12 mouse cellular contexts compared by ENCODE assay signal in the genomic region with DNA sequence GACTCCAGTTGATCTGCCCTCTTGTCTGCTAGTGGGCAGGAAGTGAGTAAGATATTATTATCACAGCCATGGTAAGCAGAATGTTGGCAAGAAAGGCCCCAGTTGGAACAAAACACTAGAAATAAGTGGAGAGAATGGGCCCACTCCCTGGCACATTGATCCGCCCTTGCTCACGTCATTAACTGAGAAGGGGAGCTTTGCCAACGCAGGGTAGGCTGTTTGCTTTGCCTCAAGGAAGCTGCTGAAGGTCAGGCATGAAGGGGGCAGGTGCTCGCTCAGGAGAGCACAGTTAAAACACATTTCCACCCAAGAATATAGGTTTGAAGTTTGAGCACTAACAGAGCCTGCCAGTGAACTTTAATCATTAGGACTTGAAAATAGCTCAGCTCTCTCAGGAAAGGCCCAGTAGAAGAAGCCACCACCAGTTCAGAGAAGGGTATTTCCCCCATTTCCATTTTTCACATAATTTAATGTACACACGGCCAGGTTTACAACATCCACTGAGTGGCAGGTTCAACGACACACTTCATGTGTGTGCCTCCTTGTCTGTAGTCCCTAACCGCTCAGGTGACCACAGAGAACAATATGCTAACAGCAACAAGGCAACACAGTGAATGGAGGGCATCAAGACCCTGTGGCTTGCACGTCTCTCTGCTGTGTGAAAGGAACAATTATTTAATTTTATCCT.
DNase-seq lines count a peak whose midpoint lies in the region; ATAC-seq lines count a peak whose summit lies in the region.
"Had no signal": no experiment of that assay in that cellular context is flagged by ENCODE, and none has a peak within 500 bp of the region (broad histone marks: within the 10 kb centered on the region; RNA-seq: fewer than 3 reads in every experiment).

No protein-coding gene starts in this region.

- H3K27me3 ChIP-seq in heart, embryonic 16.5 days (ENCODE audit: control insufficient read depth, insufficient read depth, low read length): no peaks in the 10 kb centered on the region
- no peaks in the 10 kb centered on the region for H3K27me3 ChIP-seq in lung, embryonic 15.5 days
- H3K27me3 ChIP-seq: embryonic facial prominence, embryonic 12.5 days had no signal

- no peak for ATAC-seq in heart, embryonic 16.5 days (replicated peaks; ENCODE audit: extremely low read depth, insufficient read depth, low FRiP score)
- no peak for ATAC-seq in lung, embryonic 15.5 days (ENCODE audit: borderline replicate concordance, extremely low read depth, low FRiP score, low TSS enrichment)

- WGBS in heart, embryonic 16.5 days: 55% methylated on average over 8 of the region's 8 CpGs
- 42% methylated on average over 8 of the region's 8 CpGs for WGBS in lung, embryonic 15.5 days

- peaks cover 32% of the 10 kb centered on the region for H3K4me1 ChIP-seq in heart, embryonic 16.5 days (ENCODE audit: control insufficient read depth, insufficient read depth, low read length)
- peaks cover 53% of the 10 kb centered on the region for H3K4me1 ChIP-seq in lung, embryonic 15.5 days

- DNase-seq in 3T3-L1 (ENCODE audit: low read depth, low spot score) (peak; percentile 27), 416B (ENCODE audit: low read depth) (peak; percentile 49)
- no peak for DNase-seq in right cerebral cortex, adult 18-20 months
- DNase-seq in right cerebral cortex, postnatal 25 days: no peak
- DNase-seq in gastrocnemius, adult 8-10 months (ENCODE audit: low spot score in 2 of 2): no peak
- DNase-seq: adrenal gland, adult 8-10 months; right cerebral cortex, postnatal 14 days had no signal

- H3K4me3 ChIP-seq in heart, embryonic 16.5 days (ENCODE audit: low read length): no peak overlapping the region
- H3K4me3 ChIP-seq in lung, embryonic 15.5 days: no peak overlapping the region
- H3K4me3 ChIP-seq: embryonic facial prominence, embryonic 12.5 days had no signal

- H3K9ac ChIP-seq in heart, embryonic 16.5 days (ENCODE audit: low read length): no peak overlapping the region
- no peak overlapping the region for H3K9ac ChIP-seq in lung, embryonic 15.5 days
- H3K9ac ChIP-seq: embryonic facial prominence, embryonic 12.5 days; hindbrain, embryonic 14.5 days had no signal

- H3K27ac ChIP-seq in heart, embryonic 16.5 days (ENCODE audit: low read length): peak overlapping the region; percentile 76
- H3K27ac ChIP-seq in lung, embryonic 15.5 days: peak overlapping the region; percentile 86
- H3K27ac ChIP-seq: embryonic facial prominence, embryonic 12.5 days; hindbrain, embryonic 14.5 days; macrophage had no signal

- H3K9me3 ChIP-seq in heart, embryonic 16.5 days (replicated peaks; ENCODE audit: control insufficient read depth, low read length): no peaks in the 10 kb centered on the region
- H3K9me3 ChIP-seq in lung, embryonic 15.5 days: no peaks in the 10 kb centered on the region
- H3K9me3 ChIP-seq: embryonic facial prominence, embryonic 12.5 days had no signal

- no peaks in the 10 kb centered on the region for H3K36me3 ChIP-seq in heart, embryonic 16.5 days (ENCODE audit: control insufficient read depth, insufficient read depth)
- no peaks in the 10 kb centered on the region for H3K36me3 ChIP-seq in lung, embryonic 15.5 days
- H3K36me3 ChIP-seq: embryonic facial prominence, embryonic 12.5 days had no signal

- 0 out of 2 replicates have a peak overlapping the region, but pooled peaks have one; percentile 43 for H3K4me2 ChIP-seq in heart, embryonic 16.5 days (ENCODE audit: low read depth, low read length)
- peak overlapping the region; percentile 43 for H3K4me2 ChIP-seq in lung, embryonic 15.5 days
- H3K4me2 ChIP-seq: embryonic facial prominence, embryonic 12.5 days; hindbrain, embryonic 14.5 days had no signal

Comparison
In these comparisons a context has a peak if more than half of its experiments do, and no peak if none do; other contexts are left out.
1. DNase-seq: peak in 3T3-L1 (single experiment) and 416B (single experiment); none in right cerebral cortex, adult 18-20 months (single experiment), right cerebral cortex, postnatal 25 days (single experiment) and gastrocnemius, adult 8-10 months (0 of 2).